Mouse (Mus musculus) megakaryocyte, embryonic 14.5 days (primary cell): ENCODE data around the gene Parp14. TPM values are rescaled to one million over a fixed set of nuclear protein-coding genes. Genes with fewer than 3 reads are reported as not detected.

ENCODE experiments used
- H3K27me3 ChIP-seq: replicated peaks from 2 replicates; pipeline ENCODE3; 2012; ENCODE audit warnings: inconsistent platforms
- H3K36me3 ChIP-seq: replicated peaks from 2 replicates; pipeline ENCODE3; 2012; ENCODE audit warnings: low read length, inconsistent platforms, mixed read lengths
- H3K4me1 ChIP-seq: 2 replicates; pipeline ENCODE4 v1.6.1; 2012; ENCODE audit warnings: inconsistent platforms
- H3K4me3 ChIP-seq: replicated peaks from 2 replicates; pipeline ENCODE3; 2012; ENCODE audit warnings: moderate library complexity, mild to moderate bottlenecking, inconsistent platforms
- H3K9me3 ChIP-seq: 2 replicates; pipeline ENCODE4 v1.6.1; 2012; ENCODE audit warnings: inconsistent platforms
- FLI1 ChIP-seq: IDR thresholded peaks from 2 replicates; pipeline ENCODE4 v1.6.1; 2012; ENCODE audit warnings: low read length, inconsistent platforms, mixed read lengths
- GATA1 ChIP-seq: IDR thresholded peaks from 3 replicates; pipeline ENCODE4 v1.6.1; 2012; ENCODE audit warnings: mixed read lengths, low read length, inconsistent platforms, borderline replicate concordance
- polyA plus RNA-seq: library from polyadenylated mRNA; stranded (reverse); fragments of >175 nt; gene quantifications from 2 replicates; pipeline ENCODE4 v1.2.3, GENCODE M21; 2012; ENCODE audit warnings: low replicate concordance; ENCODE audit not compliant: insufficient read depth

The Parp14 gene
- polyA plus RNA-seq, 1 experiment = 1.3 TPM

DNA sequence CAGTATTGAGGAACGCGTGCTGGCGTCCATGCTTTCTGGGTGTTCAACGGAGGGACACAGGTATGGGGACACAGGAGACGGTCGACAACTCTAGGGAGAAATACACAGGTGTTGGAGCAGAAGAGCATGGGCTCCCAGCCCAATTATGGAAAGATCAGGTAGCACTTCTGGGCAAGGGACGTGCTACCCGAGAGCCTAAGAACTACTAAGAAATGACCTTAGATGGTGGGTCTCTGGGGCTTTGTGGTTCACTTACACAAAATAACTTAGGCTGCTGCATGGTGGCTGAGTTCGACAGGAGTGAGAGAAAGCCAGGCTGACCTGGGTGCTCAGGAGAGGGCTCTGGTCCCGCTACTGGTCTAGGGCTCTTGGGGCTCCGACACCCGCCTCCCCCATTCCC, 554 bp upstream of the Parp14 start:
- peaks cover 4% of the 10 kb centered on the region; the same call in 1 of the 2 replicates for H3K9me3 ChIP-seq
- TF ChIP-seq GATA1 = no peak
- no peak for TF ChIP-seq FLI1
- H3K4me3 ChIP-seq = peak overlapping the region; percentile 92
- no peaks in the 10 kb centered on the region for H3K27me3 ChIP-seq
- peaks cover 3% of the 10 kb centered on the region for H3K36me3 ChIP-seq
- H3K4me1 ChIP-seq = peaks cover 43% of the 10 kb centered on the region

DNA sequence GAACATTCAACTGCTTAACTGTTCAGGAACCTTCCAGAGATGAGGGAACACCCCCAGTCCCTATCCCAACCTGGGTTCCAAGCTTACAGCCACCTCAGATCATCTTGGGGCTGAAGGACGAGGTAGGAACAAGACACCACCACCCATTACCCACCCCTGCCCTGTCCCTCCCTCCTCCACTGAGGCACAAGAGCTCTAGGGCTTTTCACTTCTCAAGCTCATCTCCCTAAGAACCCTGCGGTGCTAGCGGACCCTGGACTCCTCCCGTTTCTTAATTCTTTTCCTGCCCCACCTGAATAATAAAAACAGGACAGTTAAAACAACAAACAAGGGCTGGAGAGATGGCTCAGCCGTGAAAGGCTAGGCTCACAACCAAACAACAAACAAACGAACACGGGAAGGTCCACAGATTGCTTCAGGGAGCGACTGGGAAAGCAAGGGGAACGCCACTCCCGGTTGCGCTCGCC, 730 bp downstream of the Parp14 start:
- TF ChIP-seq GATA1 (no peak), FLI1 (no peak)
- Histone ChIP-seq H3K36me3 (peaks cover 12% of the 10 kb centered on the region), H3K4me1 (peaks cover 45% of the 10 kb centered on the region), H3K27me3 (no peaks in the 10 kb centered on the region), H3K4me3 (peak overlapping the region; percentile 92), H3K9me3 (peaks cover 4% of the 10 kb centered on the region; the same call in 1 of the 2 replicates)

DNA sequence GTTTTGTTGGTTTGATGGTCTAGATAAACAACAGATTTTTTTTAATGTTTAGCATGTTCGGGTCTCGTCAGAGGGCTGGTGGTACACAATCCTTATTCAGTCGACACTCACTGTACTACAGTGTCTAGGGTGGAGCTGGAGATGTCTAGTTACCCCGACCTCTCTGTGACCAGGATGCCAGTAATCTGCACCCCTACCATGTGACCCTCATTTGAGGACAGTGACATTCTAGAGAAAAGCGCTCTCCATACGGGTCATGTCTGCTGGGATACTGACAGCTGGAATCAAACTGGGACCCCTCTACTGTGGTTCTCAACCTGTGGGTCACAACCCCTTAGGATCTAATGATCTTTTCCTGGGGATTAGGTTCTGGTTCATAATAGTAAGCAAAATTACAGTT, 1.7 kb downstream of the Parp14 start:
- H3K4me1 ChIP-seq = peaks cover 44% of the 10 kb centered on the region
- H3K36me3 ChIP-seq = peaks cover 21% of the 10 kb centered on the region
- no peaks in the 10 kb centered on the region for H3K27me3 ChIP-seq
- TF ChIP-seq FLI1 = no peak
- peaks cover 2% of the 10 kb centered on the region; the same call in 1 of the 2 replicates for H3K9me3 ChIP-seq
- H3K4me3 ChIP-seq = peak overlapping the region; percentile 85

DNA sequence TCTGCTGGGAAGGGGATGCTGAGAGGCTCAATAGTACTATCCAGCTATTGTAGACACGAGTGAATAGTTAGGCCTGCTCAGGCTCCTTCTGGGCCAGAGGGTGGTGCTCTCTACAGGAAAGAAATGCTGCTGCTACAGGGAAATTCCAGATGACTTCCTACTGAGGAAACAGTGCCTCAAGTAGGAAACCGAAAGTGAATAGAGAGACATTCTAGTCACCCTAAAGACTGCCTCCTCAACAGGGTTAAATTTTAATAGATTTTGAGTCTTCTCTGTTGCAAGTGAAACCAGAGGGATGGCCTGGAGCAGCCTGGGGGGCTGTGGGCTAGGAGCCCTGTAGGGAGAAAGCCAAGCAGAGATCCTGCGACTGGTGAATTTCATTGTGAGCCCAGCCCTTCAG, 2.2 kb downstream of the Parp14 start:
- H3K4me3 ChIP-seq = peak overlapping the region; percentile 85
- no peaks in the 10 kb centered on the region for H3K27me3 ChIP-seq
- H3K36me3 ChIP-seq = peaks cover 26% of the 10 kb centered on the region
- H3K9me3 ChIP-seq = no peaks in the 10 kb centered on the region
- TF ChIP-seq FLI1 (no peak), GATA1 (no peak)
- H3K4me1 ChIP-seq = peaks cover 42% of the 10 kb centered on the region

DNA sequence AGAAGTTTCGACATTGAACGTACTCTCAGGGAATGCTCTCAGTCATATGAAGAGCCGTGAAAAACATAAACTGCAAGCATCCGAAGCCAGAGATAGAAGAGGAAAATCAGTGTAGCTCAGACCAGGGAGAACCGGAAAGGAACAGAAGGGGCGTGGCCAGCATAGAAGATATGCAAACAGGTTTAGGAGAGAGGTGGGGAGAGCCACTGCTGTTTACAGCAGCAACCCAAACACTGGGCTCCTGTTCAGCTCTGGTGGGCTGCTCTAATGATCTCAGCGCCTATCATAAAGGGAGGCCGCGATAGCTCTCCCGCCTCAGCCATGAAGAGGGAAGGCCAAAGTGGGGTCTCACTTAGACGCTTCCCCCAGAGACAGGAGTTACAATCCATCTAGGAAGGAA, 3.6 kb downstream of the Parp14 start:
- Histone ChIP-seq H3K27me3 (no peaks in the 10 kb centered on the region), H3K36me3 (peaks cover 38% of the 10 kb centered on the region), H3K9me3 (no peaks in the 10 kb centered on the region), H3K4me3 (no peak overlapping the region), H3K4me1 (peaks cover 42% of the 10 kb centered on the region)
- TF ChIP-seq GATA1 (no peak), FLI1 (no peak)

DNA sequence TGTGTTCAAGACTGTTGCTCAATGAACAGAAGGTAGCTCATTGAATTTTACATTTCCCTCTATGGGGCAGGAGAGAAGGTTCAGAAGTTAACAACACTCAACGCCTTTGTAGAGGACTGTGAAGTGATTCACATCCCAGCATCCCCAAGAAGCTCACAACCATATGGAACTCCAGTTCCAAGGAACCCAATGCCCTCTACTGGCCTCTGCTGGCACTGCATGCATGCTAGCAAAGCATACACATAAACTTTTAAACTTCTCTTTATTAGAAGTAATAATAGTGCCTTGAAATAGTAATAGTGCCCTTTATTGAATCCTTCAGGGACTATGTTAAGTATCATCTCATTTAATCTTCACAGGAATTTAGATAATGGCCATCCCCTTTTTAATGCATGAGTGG, 9.3 kb downstream of the Parp14 start:
- Histone ChIP-seq H3K27me3 (no peaks in the 10 kb centered on the region), H3K4me1 (0 out of 2 replicates have a peak, but pooled peaks cover 9% of the 10 kb centered on the region), H3K4me3 (no peak overlapping the region), H3K9me3 (peaks cover 9% of the 10 kb centered on the region), H3K36me3 (peaks cover 80% of the 10 kb centered on the region)
- TF ChIP-seq FLI1 (no peak), GATA1 (no peak)

DNA sequence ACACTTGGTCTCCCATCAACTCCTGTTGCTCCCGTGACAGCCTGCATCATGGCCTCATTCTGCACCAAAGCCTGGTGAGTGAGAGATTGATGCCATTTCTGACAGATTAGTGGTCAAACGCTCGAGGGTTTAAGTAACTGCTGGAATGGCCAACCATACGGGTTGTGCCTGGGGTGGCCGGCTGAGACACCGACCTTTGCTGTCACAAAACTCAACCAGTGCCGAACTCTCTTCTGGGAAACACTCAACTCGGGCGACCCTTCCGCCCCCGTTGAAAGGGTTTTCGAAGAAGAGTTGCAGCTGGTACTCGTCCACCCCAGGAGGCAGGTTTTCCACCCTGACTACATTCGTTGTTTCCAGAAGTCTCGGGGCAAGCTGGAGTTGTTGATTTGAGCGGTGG, 11.1 kb downstream of the Parp14 start:
- Histone ChIP-seq H3K9me3 (peaks cover 9% of the 10 kb centered on the region), H3K27me3 (no peaks in the 10 kb centered on the region), H3K36me3 (peaks cover 75% of the 10 kb centered on the region), H3K4me3 (no peak overlapping the region), H3K4me1 (0 out of 2 replicates have a peak, but pooled peaks cover 6% of the 10 kb centered on the region)
- TF ChIP-seq GATA1 (no peak), FLI1 (no peak)

DNA sequence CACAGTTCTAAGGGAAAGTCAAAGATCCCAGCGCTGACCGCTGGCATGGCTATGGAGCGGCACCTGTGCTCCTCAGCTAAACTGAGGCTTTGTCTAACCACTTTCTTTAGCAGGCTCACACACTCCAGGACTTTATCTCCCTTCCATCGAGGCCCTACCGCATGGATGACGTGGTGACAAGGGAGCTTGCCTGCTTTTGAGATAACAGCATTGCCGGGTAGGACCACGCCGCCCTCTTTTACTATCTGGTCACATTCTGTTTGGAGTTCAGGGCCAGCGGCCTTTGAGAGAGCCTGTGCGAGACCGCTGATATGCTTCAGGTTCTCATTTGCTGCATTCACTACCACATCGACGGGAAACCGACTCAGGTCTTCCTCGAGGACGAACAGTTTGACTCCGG, 14.6 kb downstream of the Parp14 start:
- Histone ChIP-seq H3K36me3 (peaks cover 57% of the 10 kb centered on the region), H3K4me1 (0 out of 2 replicates have a peak, but pooled peaks cover 6% of the 10 kb centered on the region), H3K27me3 (no peaks in the 10 kb centered on the region), H3K9me3 (peaks cover 5% of the 10 kb centered on the region), H3K4me3 (no peak overlapping the region)
- TF ChIP-seq FLI1 = no peak
- no peak for TF ChIP-seq GATA1

DNA sequence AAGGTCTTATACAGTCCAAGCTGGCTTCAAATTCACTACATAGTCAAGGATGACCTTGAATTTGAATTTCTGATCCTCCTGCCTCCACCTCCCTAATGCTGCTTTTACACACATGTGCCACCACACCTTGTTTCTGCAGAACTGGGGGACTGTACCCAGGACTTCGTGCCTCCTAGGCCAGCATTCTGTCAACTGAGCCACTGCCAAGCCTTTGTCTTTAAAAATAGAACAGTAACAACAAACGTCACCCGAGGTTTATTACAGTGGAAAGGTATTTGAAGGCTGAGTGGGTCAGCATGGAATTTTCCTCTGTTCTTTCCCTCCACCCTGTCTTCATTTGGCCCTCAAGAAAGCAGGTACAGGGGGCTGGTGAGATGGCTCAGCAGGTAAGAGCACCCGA, 15.5 kb downstream of the Parp14 start:
- Histone ChIP-seq H3K27me3 (no peaks in the 10 kb centered on the region), H3K9me3 (no peaks in the 10 kb centered on the region), H3K4me1 (0 out of 2 replicates have a peak, but pooled peaks cover 6% of the 10 kb centered on the region), H3K4me3 (no peak overlapping the region), H3K36me3 (peaks cover 47% of the 10 kb centered on the region)
- TF ChIP-seq GATA1 (no peak), FLI1 (no peak)

DNA sequence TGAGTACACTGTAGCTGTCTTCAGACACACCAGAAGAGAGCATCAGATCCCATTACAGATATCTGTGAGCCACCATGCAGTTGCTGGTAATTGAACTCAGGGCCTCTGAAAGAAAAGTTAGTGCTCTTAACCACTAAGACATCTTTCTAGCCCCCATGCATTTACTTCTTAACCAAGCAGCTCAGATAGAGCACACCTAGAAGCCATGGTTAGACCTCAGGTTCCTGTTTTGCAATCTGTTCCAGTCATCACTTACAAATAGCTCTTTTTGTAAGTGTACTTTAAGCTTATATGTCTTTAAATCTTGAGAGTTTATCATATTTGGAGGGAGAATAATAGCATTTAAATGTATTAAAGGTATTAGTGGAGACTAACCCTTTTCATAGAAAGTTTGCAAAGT, 24.2 kb downstream of the Parp14 start:
- H3K9me3 ChIP-seq = no peaks in the 10 kb centered on the region
- no peaks in the 10 kb centered on the region for H3K4me1 ChIP-seq
- no peak overlapping the region for H3K4me3 ChIP-seq
- H3K36me3 ChIP-seq = peaks cover 26% of the 10 kb centered on the region
- TF ChIP-seq FLI1 (no peak), GATA1 (no peak)
- no peaks in the 10 kb centered on the region for H3K27me3 ChIP-seq

DNA sequence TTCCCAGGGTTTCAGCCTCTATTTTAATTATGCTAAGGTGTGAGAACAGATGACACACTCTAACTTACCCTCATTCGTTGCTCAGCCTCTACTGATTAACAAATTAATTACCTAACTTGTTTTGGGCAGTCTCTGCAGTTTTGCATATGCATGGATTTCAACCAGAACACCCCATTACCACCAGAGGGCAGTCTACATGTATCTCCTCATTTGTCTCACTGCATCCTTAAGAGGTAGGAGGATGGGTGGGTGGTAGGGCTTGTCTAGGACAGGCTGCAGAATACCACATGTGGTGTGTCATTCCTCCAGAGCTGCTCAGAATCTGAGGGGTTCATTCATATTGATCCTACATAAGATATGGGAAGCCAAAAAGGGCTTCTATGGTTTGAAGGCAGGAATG, 31.7 kb downstream of the Parp14 start:
- peaks cover 44% of the 10 kb centered on the region for H3K36me3 ChIP-seq
- H3K4me3 ChIP-seq = no peak overlapping the region
- H3K9me3 ChIP-seq = no peaks in the 10 kb centered on the region
- H3K4me1 ChIP-seq = no peaks in the 10 kb centered on the region
- H3K27me3 ChIP-seq = no peaks in the 10 kb centered on the region
- TF ChIP-seq GATA1 = no peak
- no peak for TF ChIP-seq FLI1
